Mouse (Mus musculus) cerebellum, adult 2 months (tissue): ENCODE measurements at regions not wholly inside any gene's neighbourhood (a gene's known extent, or its start where the extent isn't known, plus 50 kb on each side); places are given as distances from the start of the nearest gene placed in this dataset.

Experiments
- CTCF ChIP-seq: fragments of 200-500 bp; IDR thresholded peaks from 2 replicates; pipeline ENCODE4 v1.5.1; 2011; ENCODE audit warnings: low read depth, mild to moderate bottlenecking, control low read depth, low read length, moderate library complexity, borderline replicate concordance; ENCODE audit not compliant: insufficient read depth
- POLR2A ChIP-seq: fragments of 200-500 bp; IDR thresholded peaks from 2 replicates; pipeline ENCODE4 v1.6.1; 2011; ENCODE audit warnings: low read length, control low read depth, borderline replicate concordance; ENCODE audit not compliant: insufficient read depth

DNA sequence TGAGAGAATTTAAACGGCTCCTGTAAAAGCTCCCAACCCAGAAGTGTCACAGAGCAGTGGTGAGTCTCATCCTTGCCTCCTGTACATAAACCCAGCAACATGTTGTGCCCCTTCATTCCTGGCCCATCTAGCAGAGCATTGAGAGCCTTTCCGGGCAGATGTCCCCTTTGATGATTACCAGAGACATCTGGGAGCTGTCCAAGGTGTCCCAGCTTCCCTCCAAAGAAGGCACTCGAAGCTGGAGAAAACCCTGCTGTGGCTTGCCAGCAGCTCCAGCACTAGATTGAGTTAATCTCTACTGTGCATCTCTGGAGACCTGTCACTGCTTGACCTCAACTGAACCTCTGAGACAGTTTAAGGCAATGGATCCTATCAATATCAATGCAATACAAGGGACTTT is 86.4 kb upstream of the Mycn start:
- TF ChIP-seq CTCF (no peak), POLR2A (no peak)
